Mouse (Mus musculus) layer of hippocampus, postnatal 36 days (tissue): Measurements from ENCODE around the gene Scn4b. TPM values are rescaled to one million over a fixed set of nuclear protein-coding genes. Genes with fewer than 3 reads are reported as not detected.

Experiments used
- DNase-seq, 2 experiments: peaks; one replicate each; pipeline ENCODE4 v3.0.0; 2022
- total RNA-seq, 2 experiments: library from RNA; stranded (reverse); gene quantifications; 2 replicates each; pipeline ENCODE4 v1.2.3; 2021

The Scn4b gene
- total RNA-seq, 2 experiments from 2014 or later, result 11.1 to 14.2 TPM

GRCm38 (mm10) chr9:45195468-45195867 is 57.3 kb downstream of the Scn4b start:
- DNase-seq, result no peak

- DNase-seq, result no peak
Observed at GRCm38 (mm10) chr9:45196125-45196830, 58.1 kb downstream of the Scn4b start.

GRCm38 (mm10) chr9:45197549-45197948 is 59.4 kb downstream of the Scn4b start:
- DNase-seq, result no peak

GRCm38 (mm10) chr9:45201319-45201947 is 63.2 kb downstream of the Scn4b start:
- DNase-seq, result no peak

GRCm38 (mm10) chr9:45202021-45202798 is 64.0 kb downstream of the Scn4b start:
- DNase-seq, result no peak

Other genes starting within 250 kb of the Scn4b start
- 100 to 1,000 TPM; 339 to 375 TPM for gene Atp5l, start 217.7 kb upstream of the Scn4b start, total RNA-seq
- 10 to 100 TPM; 72.1 to 78.3 TPM for gene Ube4a, start 172.8 kb upstream of the Scn4b start, total RNA-seq
- gene Cd3g, start 158.0 kb upstream of the Scn4b start, total RNA-seq, result not detected
- gene Cd3d, start 156.6 kb upstream of the Scn4b start, total RNA-seq, result not detected
- not detected for gene Cd3e, start 128.8 kb upstream of the Scn4b start, total RNA-seq
- 1 to 10 TPM in 1 of 2 experiments, under 1 TPM in 1; 0.42 to 1.1 TPM for gene Mpzl2, start 98.6 kb upstream of the Scn4b start, total RNA-seq
- gene Mpzl3, start 83.2 kb upstream of the Scn4b start, total RNA-seq, result 1 to 10 TPM; 6.6 to 6.9 TPM
- under 1 TPM; 0.20 to 0.30 TPM for gene Jaml, start 59.2 kb upstream of the Scn4b start, total RNA-seq
- 100 to 1,000 TPM; 253 to 275 TPM for gene Scn2b, start 20.6 kb upstream of the Scn4b start, total RNA-seq
- gene BC049352, start 43.6 kb downstream of the Scn4b start, total RNA-seq, result under 1 TPM; 0.20 to 0.62 TPM
- gene Tmprss4, start 65.7 kb downstream of the Scn4b start, total RNA-seq, result not detected
- 1 to 10 TPM; 2.4 to 3.3 TPM for gene Il10ra, start 130.8 kb downstream of the Scn4b start, total RNA-seq
- gene Tmprss13, start 180.7 kb downstream of the Scn4b start, total RNA-seq, result not detected
- 10 to 100 TPM; 79.6 to 85.8 TPM for gene Fxyd6, start 231.8 kb downstream of the Scn4b start, total RNA-seq